10 mouse cellular contexts compared by ENCODE assay signal in the genomic region with DNA sequence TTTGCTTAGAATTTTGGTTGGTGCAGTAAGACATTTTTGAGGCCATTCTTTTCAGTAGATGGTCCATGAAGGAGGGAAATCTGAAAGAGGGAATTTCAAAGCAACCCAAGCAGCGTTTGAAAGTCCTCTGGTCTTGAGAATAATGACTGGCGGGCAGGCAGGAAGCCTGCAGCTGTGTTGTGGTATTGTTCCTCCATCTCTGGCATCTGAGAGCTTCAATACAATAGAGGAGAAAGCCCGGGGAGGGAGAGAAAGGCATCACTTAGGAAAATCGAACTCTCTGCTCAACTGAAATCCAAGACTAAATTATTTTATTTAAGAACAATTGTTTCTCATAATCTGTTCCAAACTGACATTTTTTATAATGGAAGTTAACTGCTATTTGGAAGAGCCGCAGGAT. TPM values are rescaled to one million over a fixed set of nuclear protein-coding genes. Genes with fewer than 3 reads are reported as not detected.
DNase-seq lines count a peak whose midpoint lies in the region; ATAC-seq and TF ChIP-seq lines count a peak whose summit lies in the region.
"Had no signal": no experiment of that assay in that cellular context is flagged by ENCODE, and none has a peak within 500 bp of the region (broad histone marks: within the 10 kb centered on the region; RNA-seq: fewer than 3 reads in every experiment).

No protein-coding gene starts in this region.

- H3K27me3 ChIP-seq in forebrain, embryonic 15.5 days = no peaks in the 10 kb centered on the region
- H3K27me3 ChIP-seq in neural tube, embryonic 14.5 days (ENCODE audit: control insufficient read depth, insufficient read depth, low read length) = no peaks in the 10 kb centered on the region

- H3K36me3 ChIP-seq in forebrain, embryonic 15.5 days = no peaks in the 10 kb centered on the region
- H3K36me3 ChIP-seq in neural tube, embryonic 14.5 days (ENCODE audit: control insufficient read depth, insufficient read depth, low read length) = no peaks in the 10 kb centered on the region

- DNase-seq in left cerebral cortex, adult 2 months (ENCODE audit: extremely low spot score in 1 of 2, low spot score in 2 of 2) = no peak
- DNase-seq in left cerebral cortex, adult 9 months (ENCODE audit: low spot score in 2 of 2) = no peak
- no peak for DNase-seq in ovary, postnatal 36 days (ENCODE audit: low spot score)
- DNase-seq in urinary bladder, adult 2 months (ENCODE audit: low spot score) = no peak
- DNase-seq in ovary, adult 18-20 months (ENCODE audit: low spot score) = no peak
- DNase-seq: kidney, postnatal 10 days; lung, postnatal 10 days had no signal

- intact Hi-C loops in left cerebral cortex, adult 2 months (cut with DNase I) = no loop called here

- no peak for ATAC-seq in forebrain, embryonic 15.5 days (replicated peaks)
- ATAC-seq in neural tube, embryonic 14.5 days (ENCODE audit: low read depth) = no peak

- H3K4me2 ChIP-seq in forebrain, embryonic 15.5 days (replicated peaks) = no peak overlapping the region
- peak overlapping the region; percentile 6; the same call in 1 of the 2 replicates for H3K4me2 ChIP-seq in neural tube, embryonic 14.5 days (ENCODE audit: low read depth, low read length)

- no peaks in the 10 kb centered on the region for H3K9me3 ChIP-seq in forebrain, embryonic 15.5 days
- no peaks in the 10 kb centered on the region for H3K9me3 ChIP-seq in neural tube, embryonic 14.5 days (ENCODE audit: control insufficient read depth, low read length)

- no peak overlapping the region for H3K9ac ChIP-seq in forebrain, embryonic 15.5 days (replicated peaks)
- 0 out of 2 replicates have a peak overlapping the region, but pooled peaks have one; percentile 11 for H3K9ac ChIP-seq in neural tube, embryonic 14.5 days (replicated peaks; ENCODE audit: low read depth, low read length)

- WGBS in forebrain, embryonic 15.5 days = 5% methylated on average over 5 of the region's 5 CpGs
- WGBS in neural tube, embryonic 14.5 days = 5% methylated on average over 5 of the region's 5 CpGs

- H3K4me3 ChIP-seq in left cerebral cortex, adult 2 months = no peak overlapping the region
- no peak overlapping the region for H3K4me3 ChIP-seq in brown adipose tissue, adult 24 weeks (ENCODE audit: insufficient read depth, low read depth, low read length)
- H3K4me3 ChIP-seq in forebrain, embryonic 15.5 days = no peak overlapping the region
- no peak overlapping the region for H3K4me3 ChIP-seq in neural tube, embryonic 14.5 days (ENCODE audit: low read depth, low read length)

- peak overlapping the region; percentile 63 for H3K27ac ChIP-seq in left cerebral cortex, adult 2 months
- peak overlapping the region; percentile 72; the same call in 1 of the 2 replicates for H3K27ac ChIP-seq in brown adipose tissue, adult 24 weeks (replicated peaks; ENCODE audit: low read depth, low read length)
- peak overlapping the region; percentile 74 for H3K27ac ChIP-seq in forebrain, embryonic 15.5 days (replicated peaks)
- no peak overlapping the region for H3K27ac ChIP-seq in neural tube, embryonic 14.5 days (ENCODE audit: low read depth, low read length)

- no peak for TF ChIP-seq CTCF in left cerebral cortex, adult 2 months (IDR thresholded peaks at IDR 0.05)

- H3K4me1 ChIP-seq in brown adipose tissue, adult 24 weeks (ENCODE audit: control insufficient read depth, insufficient read depth, insufficient read length, low read length) = peaks cover 27% of the 10 kb centered on the region
- H3K4me1 ChIP-seq in forebrain, embryonic 15.5 days = peaks cover 24% of the 10 kb centered on the region
- H3K4me1 ChIP-seq in neural tube, embryonic 14.5 days (ENCODE audit: control insufficient read depth, insufficient read depth, low read length) = 0 out of 2 replicates have a peak, but pooled peaks cover 17% of the 10 kb centered on the region

RNA-seq across cellular contexts. Expression of a gene that starts 8.3 kb away (rescaled TPM):
- total RNA-seq in left cerebral cortex, adult 2 months (2021) = 10 to 100 TPM; 32.5 to 37.9 TPM
- polyA plus RNA-seq in brown adipose tissue, adult 24 weeks (2012; ENCODE audit: insufficient read depth, insufficient read length, missing spikeins) = 7.8 and 10.1 TPM in 2 replicates
- polyA plus RNA-seq in forebrain, embryonic 15.5 days (2015; fragmentation: Nextera tagmentation; extraction: Ambion mirVana) = 9.7 and 10.3 TPM in 2 replicates
- polyA plus RNA-seq in neural tube, embryonic 14.5 days (2014; fragmentation: Nextera tagmentation; extraction: Ambion mirVana) = 17.1 and 18.5 TPM in 2 replicates
- 34.9 and 36.8 TPM in 2 replicates for polyA plus RNA-seq in urinary bladder, adult 2 months (2012; rRNA removed)
